Mouse (Mus musculus): Measurements from ENCODE around the gene Cbl. TPM values are rescaled to one million over a fixed set of nuclear protein-coding genes. Genes with fewer than 3 reads are reported as not detected.

Gene Cbl
- polyA plus RNA-seq, 1 experiment from 2014 or later: 14.8 TPM

DNA sequence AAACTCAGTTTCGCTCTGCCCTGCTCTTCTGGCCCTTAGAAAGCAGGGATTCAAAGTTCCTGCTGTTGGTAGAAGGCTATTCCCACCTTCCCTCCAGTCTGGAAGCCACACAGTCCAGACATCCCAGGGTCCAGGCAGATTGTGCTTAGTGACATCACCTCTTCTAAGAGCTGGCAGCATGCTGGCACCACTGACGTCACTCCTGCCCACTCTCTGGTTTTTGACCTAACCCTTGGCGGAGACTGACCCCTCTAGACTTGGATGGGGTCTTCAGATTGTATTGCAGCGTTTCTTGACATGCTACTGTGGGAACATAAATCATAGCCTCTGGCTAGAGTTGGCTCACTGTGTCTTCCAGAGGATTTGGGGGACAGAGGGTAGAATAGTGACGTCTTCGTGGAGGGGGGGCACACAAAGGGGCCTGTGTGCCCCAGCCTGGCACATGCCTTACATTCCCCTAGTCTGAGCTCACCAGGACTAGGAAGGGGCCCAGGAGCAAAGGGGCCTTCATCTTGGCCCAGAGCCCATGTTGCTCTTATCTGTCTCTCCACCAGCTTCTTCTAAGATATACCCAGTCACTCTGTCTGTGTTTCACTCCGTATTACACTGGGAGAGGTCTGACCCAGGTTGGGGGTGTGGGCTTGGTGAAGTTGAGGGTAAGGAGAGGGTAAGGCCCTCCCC lies 98.0 kb downstream of the Cbl start:
- Histone ChIP-seq H3K36me3 (ENCODE audit: control insufficient read depth, insufficient read depth, low read length) (peaks cover 32% of the 10 kb centered on the region), H3K27me3 (ENCODE audit: control insufficient read depth, insufficient read depth, low read length) (no peaks in the 10 kb centered on the region), H3K9ac (ENCODE audit: low read depth, low read length) (peak overlapping the region; percentile 88), H3K9me3 (replicated peaks; ENCODE audit: control insufficient read depth, low read length) (no peaks in the 10 kb centered on the region), H3K4me2 (peak overlapping the region; percentile 86), H3K4me3 (ENCODE audit: low read depth, low read length) (peak overlapping the region; percentile 87), H3K27ac (ENCODE audit: low read depth, low read length) (peak overlapping the region; percentile 90), H3K4me1 (ENCODE audit: control insufficient read depth, insufficient read depth, low read length) (peaks cover 42% of the 10 kb centered on the region)
- ATAC-seq (replicated peaks; ENCODE audit: insufficient number of reproducible peaks, low FRiP score, low TSS enrichment): peak; percentile 35; the same call in 1 of the 2 replicates
- WGBS (ENCODE audit: insufficient replicate concordance): 26% methylated on average over 7 of the region's 7 CpGs

DNA sequence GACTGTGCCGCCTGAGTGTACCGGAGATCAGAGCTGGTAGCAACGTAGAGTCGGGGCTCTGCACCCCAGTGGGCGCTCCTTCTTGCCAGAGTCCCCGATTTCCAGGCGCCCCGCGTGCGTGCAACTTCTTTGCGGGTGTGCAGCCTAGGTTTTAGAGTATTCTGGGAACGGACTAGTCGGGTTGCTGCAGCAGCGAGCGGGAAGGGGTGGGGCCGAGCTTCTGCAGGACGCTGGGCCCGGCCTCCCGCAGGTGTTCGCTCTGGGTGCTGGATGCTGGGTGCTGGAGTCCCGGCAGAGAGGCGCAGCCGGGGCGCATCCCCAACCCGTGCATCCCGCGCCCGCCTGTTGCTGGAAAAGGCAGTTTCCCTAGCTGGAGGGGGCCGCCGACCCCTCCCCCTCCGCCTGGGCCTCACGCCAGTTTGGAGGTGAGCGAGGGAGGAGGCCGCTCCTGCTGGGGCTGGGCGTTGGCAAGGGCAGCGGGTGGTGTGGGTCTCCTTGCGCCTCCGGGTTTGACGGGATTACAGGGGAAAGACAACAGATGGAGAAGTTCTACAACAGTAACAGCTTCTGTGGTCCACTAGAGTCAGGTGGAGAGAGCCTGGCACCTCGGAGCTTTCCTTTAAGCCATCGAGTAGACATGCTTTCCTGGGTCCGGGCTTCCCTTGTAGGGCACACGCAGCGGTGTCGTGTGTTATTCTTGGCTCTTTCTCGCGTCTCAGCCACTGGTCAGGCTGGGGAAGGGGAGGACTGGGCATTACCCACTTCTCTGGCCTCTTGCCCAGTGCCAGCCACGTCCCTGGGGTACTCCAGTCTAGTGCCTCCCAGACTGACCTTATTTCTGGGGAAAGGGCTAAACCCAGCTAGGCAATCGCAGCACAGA lies 98.8 kb downstream of the Cbl start:
- peak overlapping the region; percentile 90 for H3K27ac ChIP-seq (ENCODE audit: low read depth, low read length)
- H3K27me3 ChIP-seq (ENCODE audit: control insufficient read depth, insufficient read depth, low read length): no peaks in the 10 kb centered on the region
- whole genome bisulfite sequencing (ENCODE audit: insufficient replicate concordance): 2% methylated on average over 46 of the region's 49 CpGs
- no peak for ATAC-seq (replicated peaks; ENCODE audit: insufficient number of reproducible peaks, low FRiP score, low TSS enrichment)
- H3K9me3 ChIP-seq (replicated peaks; ENCODE audit: control insufficient read depth, low read length): no peaks in the 10 kb centered on the region
- peak overlapping the region; percentile 88 for H3K9ac ChIP-seq (ENCODE audit: low read depth, low read length)
- peak overlapping the region; percentile 86 for H3K4me2 ChIP-seq
- H3K4me1 ChIP-seq (ENCODE audit: control insufficient read depth, insufficient read depth, low read length): peaks cover 48% of the 10 kb centered on the region
- peak overlapping the region; percentile 87 for H3K4me3 ChIP-seq (ENCODE audit: low read depth, low read length)
- H3K36me3 ChIP-seq (ENCODE audit: control insufficient read depth, insufficient read depth, low read length): peaks cover 25% of the 10 kb centered on the region

DNA sequence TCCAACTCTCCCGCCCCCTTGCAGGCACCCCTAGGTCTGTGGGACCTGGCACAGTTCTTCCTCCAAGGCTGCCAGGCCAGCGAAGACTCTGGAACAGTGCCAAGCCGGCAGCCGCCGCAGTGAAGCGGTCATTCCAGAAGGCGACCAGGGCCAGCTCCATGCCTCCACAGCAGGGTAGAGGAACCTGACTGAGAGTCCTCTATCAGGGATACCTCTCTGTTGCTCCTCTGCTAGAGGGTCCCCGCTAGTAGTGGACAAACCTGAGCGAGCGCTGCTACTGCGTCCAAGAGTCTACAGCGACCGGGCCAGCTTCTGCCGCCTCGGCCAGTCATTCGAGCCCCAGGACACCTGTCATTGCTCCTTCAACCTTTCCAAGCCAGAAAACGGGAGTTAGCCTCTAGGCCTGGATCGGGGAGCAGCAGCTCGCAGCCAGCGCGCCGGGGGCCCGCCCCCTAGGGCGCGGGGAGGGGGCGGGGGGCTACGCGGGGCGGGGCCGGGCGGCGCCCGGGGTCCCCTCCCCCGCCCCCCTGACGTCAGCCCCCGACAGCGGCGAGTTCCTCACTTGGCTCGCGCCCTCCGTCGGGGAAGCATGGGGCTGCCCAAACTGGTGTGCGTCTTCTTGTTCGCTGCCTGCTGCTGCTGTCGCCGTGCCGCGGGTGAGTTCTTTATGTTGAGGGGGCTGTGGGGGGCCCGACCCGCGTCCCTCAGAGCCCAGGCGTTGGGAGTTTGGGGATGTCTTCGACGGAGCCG lies 99.6 kb downstream of the Cbl start, which contains the start of gene Mcam:
TSS of gene Mcam (plus strand) at position 369 of the 750 bp plus-strand sequence.
- Histone ChIP-seq H3K36me3 (ENCODE audit: control insufficient read depth, insufficient read depth, low read length) (peaks cover 17% of the 10 kb centered on the region), H3K27ac (ENCODE audit: low read depth, low read length) (peak within 1 kb of the TSS; percentile 90), H3K27me3 (ENCODE audit: control insufficient read depth, insufficient read depth, low read length) (no peaks in the 10 kb centered on the region), H3K4me1 (ENCODE audit: control insufficient read depth, insufficient read depth, low read length) (peaks cover 49% of the 10 kb centered on the region), H3K9ac (ENCODE audit: low read depth, low read length) (peak within 1 kb of the TSS; percentile 88), H3K9me3 (replicated peaks; ENCODE audit: control insufficient read depth, low read length) (no peaks in the 10 kb centered on the region), H3K4me3 (ENCODE audit: low read depth, low read length) (peak within 1 kb of the TSS; percentile 87), H3K4me2 (peak within 1 kb of the TSS; percentile 86)
- under 1% methylated on average over 54 of the region's 55 CpGs for WGBS (ENCODE audit: insufficient replicate concordance)
- ATAC-seq (replicated peaks; ENCODE audit: insufficient number of reproducible peaks, low FRiP score, low TSS enrichment): peak; percentile 40

DNA sequence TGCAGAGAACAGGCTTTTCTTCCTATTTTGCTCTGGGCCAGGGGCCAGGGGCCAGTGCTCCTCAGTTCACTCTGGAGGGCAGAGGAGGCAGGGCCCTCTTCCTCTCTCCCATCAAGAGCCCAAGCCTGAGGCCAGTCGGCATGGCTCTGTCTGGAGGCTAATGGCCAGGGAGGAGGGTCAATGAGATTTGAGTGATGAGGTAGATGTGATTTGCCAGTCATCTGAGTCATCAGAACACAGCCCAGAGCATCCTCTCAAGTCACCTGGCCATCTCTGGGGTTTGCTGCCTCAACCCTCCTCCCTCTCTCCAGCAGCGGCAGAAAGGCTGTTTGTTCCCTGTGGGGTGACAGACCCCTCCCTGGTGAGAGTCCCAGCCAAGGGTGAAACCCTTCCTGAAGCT lies 100.6 kb downstream of the Cbl start:
- ATAC-seq (replicated peaks; ENCODE audit: insufficient number of reproducible peaks, low FRiP score, low TSS enrichment): no peak
- Histone ChIP-seq H3K4me2 (peak overlapping the region; percentile 86), H3K4me1 (ENCODE audit: control insufficient read depth, insufficient read depth, low read length) (peaks cover 42% of the 10 kb centered on the region), H3K9ac (ENCODE audit: low read depth, low read length) (peak overlapping the region; percentile 88; the same call in 1 of the 2 replicates), H3K27me3 (ENCODE audit: control insufficient read depth, insufficient read depth, low read length) (no peaks in the 10 kb centered on the region), H3K9me3 (replicated peaks; ENCODE audit: control insufficient read depth, low read length) (no peaks in the 10 kb centered on the region), H3K27ac (ENCODE audit: low read depth, low read length) (peak overlapping the region; percentile 90), H3K36me3 (ENCODE audit: control insufficient read depth, insufficient read depth, low read length) (peaks cover 11% of the 10 kb centered on the region), H3K4me3 (ENCODE audit: low read depth, low read length) (peak overlapping the region; percentile 87)
- WGBS (ENCODE audit: insufficient replicate concordance): 13% methylated on average over 2 of the region's 2 CpGs

DNA sequence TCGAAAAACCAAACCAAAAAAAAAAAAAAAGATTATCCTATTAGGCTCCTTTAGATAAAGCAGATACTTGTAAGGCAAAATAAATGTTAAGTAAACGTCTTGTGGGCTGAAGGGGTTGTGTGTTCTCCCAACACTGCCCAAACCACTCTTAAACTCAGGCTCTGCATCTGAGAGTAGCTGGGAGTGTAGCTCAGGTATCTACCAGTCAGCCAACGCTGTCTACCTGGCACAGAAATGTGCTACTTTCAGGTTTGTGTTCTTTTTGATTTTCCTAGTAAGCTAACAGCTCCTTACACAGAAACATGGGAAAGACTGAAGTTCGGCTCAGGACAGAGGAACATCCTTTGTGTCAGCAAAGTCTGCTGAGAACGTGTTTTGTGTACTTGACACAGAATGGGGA lies 101.6 kb downstream of the Cbl start:
- no peak overlapping the region for H3K27ac ChIP-seq (ENCODE audit: low read depth, low read length)
- H3K4me1 ChIP-seq (ENCODE audit: control insufficient read depth, insufficient read depth, low read length): peaks cover 39% of the 10 kb centered on the region
- peaks cover 6% of the 10 kb centered on the region for H3K36me3 ChIP-seq (ENCODE audit: control insufficient read depth, insufficient read depth, low read length)
- no peak overlapping the region for H3K4me3 ChIP-seq (ENCODE audit: low read depth, low read length)
- no peak overlapping the region for H3K9ac ChIP-seq (ENCODE audit: low read depth, low read length)
- H3K4me2 ChIP-seq: no peak overlapping the region
- no peaks in the 10 kb centered on the region for H3K27me3 ChIP-seq (ENCODE audit: control insufficient read depth, insufficient read depth, low read length)
- no peak for ATAC-seq (replicated peaks; ENCODE audit: insufficient number of reproducible peaks, low FRiP score, low TSS enrichment)
- WGBS (ENCODE audit: insufficient replicate concordance): 58% methylated on average over 5 of the region's 5 CpGs
- no peaks in the 10 kb centered on the region for H3K9me3 ChIP-seq (replicated peaks; ENCODE audit: control insufficient read depth, low read length)

DNA sequence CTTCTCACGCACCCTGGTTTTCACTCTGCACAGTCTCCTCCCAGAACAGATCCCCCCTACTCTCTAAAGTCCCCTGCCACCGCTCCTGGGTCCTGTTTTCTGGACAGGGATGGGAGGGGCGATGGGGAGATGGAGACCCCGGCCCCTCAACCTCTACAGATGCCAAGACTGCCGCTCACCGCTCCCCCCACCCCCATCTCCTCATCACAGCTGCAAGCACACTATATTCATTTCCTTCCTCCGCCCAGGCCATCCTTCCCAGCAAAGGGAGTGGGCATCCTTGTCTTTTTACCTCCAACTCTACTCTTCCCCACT lies 102.6 kb downstream of the Cbl start:
- Histone ChIP-seq H3K4me2 (peak overlapping the region; percentile 86), H3K27me3 (ENCODE audit: control insufficient read depth, insufficient read depth, low read length) (no peaks in the 10 kb centered on the region), H3K4me1 (ENCODE audit: control insufficient read depth, insufficient read depth, low read length) (peaks cover 34% of the 10 kb centered on the region), H3K9me3 (replicated peaks; ENCODE audit: control insufficient read depth, low read length) (no peaks in the 10 kb centered on the region), H3K4me3 (ENCODE audit: low read depth, low read length) (no peak overlapping the region), H3K9ac (ENCODE audit: low read depth, low read length) (peak overlapping the region; percentile 81), H3K36me3 (ENCODE audit: control insufficient read depth, insufficient read depth, low read length) (no peaks in the 10 kb centered on the region), H3K27ac (ENCODE audit: low read depth, low read length) (peak overlapping the region; percentile 82)
- 37% methylated on average over 7 of the region's 7 CpGs for WGBS (ENCODE audit: insufficient replicate concordance)
- ATAC-seq (replicated peaks; ENCODE audit: insufficient number of reproducible peaks, low FRiP score, low TSS enrichment): no peak

DNA sequence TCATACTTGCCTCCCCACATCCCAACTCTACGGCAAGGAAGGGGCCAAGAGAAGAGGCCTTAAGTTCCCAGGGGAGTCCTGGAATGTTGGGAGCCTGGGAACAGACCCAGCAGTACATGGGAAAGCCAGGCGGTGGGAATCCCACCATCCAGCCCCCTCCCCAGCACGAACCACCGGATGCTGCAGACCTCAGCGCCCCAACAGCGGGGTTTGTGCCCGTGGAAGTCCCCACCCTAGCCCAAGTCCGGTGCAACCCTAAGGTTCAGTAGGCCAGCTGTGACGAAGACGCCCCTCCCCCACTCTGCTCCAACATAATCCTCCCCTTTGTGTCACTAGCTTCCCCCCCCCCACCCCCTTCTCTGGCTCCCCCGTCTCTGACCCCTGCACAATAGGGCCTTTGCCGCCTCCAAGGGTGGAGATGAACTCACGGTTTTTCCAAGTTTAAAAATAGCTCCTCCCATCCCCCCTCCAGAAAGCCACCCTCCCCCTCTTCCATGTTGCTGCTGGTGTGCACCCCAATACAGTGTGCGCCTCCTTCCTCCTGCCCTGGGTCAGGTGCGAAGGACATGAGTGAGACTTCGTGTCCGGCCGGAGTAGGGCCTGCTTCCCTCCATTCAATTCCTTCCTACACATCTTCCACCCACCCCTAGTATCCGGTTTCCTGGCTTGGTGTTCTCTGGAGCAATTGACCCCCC lies 103.1 kb downstream of the Cbl start:
- Histone ChIP-seq H3K4me3 (ENCODE audit: low read depth, low read length) (peak overlapping the region; percentile 42), H3K27me3 (ENCODE audit: control insufficient read depth, insufficient read depth, low read length) (no peaks in the 10 kb centered on the region), H3K9me3 (replicated peaks; ENCODE audit: control insufficient read depth, low read length) (no peaks in the 10 kb centered on the region), H3K9ac (ENCODE audit: low read depth, low read length) (peak overlapping the region; percentile 81), H3K4me1 (ENCODE audit: control insufficient read depth, insufficient read depth, low read length) (peaks cover 30% of the 10 kb centered on the region), H3K27ac (ENCODE audit: low read depth, low read length) (peak overlapping the region; percentile 82), H3K36me3 (ENCODE audit: control insufficient read depth, insufficient read depth, low read length) (no peaks in the 10 kb centered on the region), H3K4me2 (peak overlapping the region; percentile 86)
- ATAC-seq (replicated peaks; ENCODE audit: insufficient number of reproducible peaks, low FRiP score, low TSS enrichment): peak; percentile 12; the same call in 1 of the 2 replicates
- 13% methylated on average over 19 of the region's 19 CpGs for WGBS (ENCODE audit: insufficient replicate concordance)

DNA sequence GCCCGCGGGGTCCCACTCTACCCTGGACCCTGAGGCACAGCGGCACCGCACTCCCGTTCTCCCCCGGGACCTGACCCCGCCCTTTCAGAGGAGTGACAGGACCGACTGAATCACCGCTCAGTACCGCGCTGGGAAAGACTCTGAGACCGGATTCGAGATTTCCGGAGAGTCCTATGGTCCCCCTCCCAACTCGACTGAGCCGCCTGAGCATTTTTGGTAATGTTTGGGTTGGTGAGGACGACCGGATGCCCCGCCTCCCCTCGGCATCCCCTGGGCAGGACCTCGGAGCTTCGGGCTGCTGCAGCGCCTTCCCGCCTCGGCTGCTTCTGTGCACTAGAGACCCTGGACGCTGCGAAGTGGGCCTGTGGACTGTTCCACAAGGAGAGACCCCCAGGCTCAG lies 103.8 kb downstream of the Cbl start:
- Histone ChIP-seq H3K9ac (ENCODE audit: low read depth, low read length) (peak overlapping the region; percentile 81), H3K4me3 (ENCODE audit: low read depth, low read length) (peak overlapping the region; percentile 42), H3K27me3 (ENCODE audit: control insufficient read depth, insufficient read depth, low read length) (no peaks in the 10 kb centered on the region), H3K4me2 (peak overlapping the region; percentile 86), H3K4me1 (ENCODE audit: control insufficient read depth, insufficient read depth, low read length) (peaks cover 30% of the 10 kb centered on the region), H3K27ac (ENCODE audit: low read depth, low read length) (peak overlapping the region; percentile 82), H3K36me3 (ENCODE audit: control insufficient read depth, insufficient read depth, low read length) (no peaks in the 10 kb centered on the region), H3K9me3 (replicated peaks; ENCODE audit: control insufficient read depth, low read length) (no peaks in the 10 kb centered on the region)
- under 1% methylated on average over 27 of the region's 27 CpGs for WGBS (ENCODE audit: insufficient replicate concordance)
- ATAC-seq (replicated peaks; ENCODE audit: insufficient number of reproducible peaks, low FRiP score, low TSS enrichment): peak; percentile 50
